Mouse (Mus musculus) megakaryocyte, embryonic 14.5 days (primary cell): Measurements from ENCODE around the gene Ccdc27. TPM values are rescaled to one million over a fixed set of nuclear protein-coding genes. Genes with fewer than 3 reads are reported as not detected.

Source experiments
- H3K27me3 ChIP-seq: replicated peaks from 2 replicates; pipeline ENCODE3; 2012; ENCODE audit warnings: inconsistent platforms
- H3K36me3 ChIP-seq: replicated peaks from 2 replicates; pipeline ENCODE3; 2012; ENCODE audit warnings: low read length, inconsistent platforms, mixed read lengths
- H3K4me1 ChIP-seq: 2 replicates; pipeline ENCODE4 v1.6.1; 2012; ENCODE audit warnings: inconsistent platforms
- H3K4me3 ChIP-seq: replicated peaks from 2 replicates; pipeline ENCODE3; 2012; ENCODE audit warnings: moderate library complexity, mild to moderate bottlenecking, inconsistent platforms
- H3K9me3 ChIP-seq: 2 replicates; pipeline ENCODE4 v1.6.1; 2012; ENCODE audit warnings: inconsistent platforms
- FLI1 ChIP-seq: IDR thresholded peaks from 2 replicates; pipeline ENCODE4 v1.6.1; 2012; ENCODE audit warnings: low read length, inconsistent platforms, mixed read lengths
- GATA1 ChIP-seq: IDR thresholded peaks from 3 replicates; pipeline ENCODE4 v1.6.1; 2012; ENCODE audit warnings: mixed read lengths, low read length, inconsistent platforms, borderline replicate concordance
- polyA plus RNA-seq: library from polyadenylated mRNA; stranded (reverse); fragments of >175 nt; gene quantifications from 2 replicates; pipeline ENCODE4 v1.2.3, GENCODE M21; 2012; ENCODE audit warnings: low replicate concordance; ENCODE audit not compliant: insufficient read depth

Gene Ccdc27
- not detected in 2 replicates for polyA plus RNA-seq

DNA sequence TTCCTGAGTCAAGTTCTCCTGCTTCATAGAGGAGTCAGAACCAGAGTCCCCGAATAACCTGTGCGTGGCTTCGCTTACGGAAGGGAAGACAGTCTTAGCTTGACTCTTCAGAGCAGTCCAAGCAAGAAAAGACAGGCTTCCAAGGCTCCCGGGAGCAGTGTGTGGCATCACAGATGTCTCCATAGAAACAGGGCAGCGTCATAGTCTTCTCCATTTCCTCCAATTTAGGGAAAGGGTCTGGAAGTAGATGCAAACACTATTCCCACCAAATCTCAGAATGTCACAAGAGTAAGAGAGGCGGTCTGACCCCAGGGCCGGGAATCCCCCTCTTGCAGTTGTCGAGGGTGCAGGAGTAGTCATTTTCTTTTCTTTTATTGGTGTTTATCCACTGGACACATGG, at the start of gene Ccdc27:
TSS of gene Ccdc27 (minus strand) at position 101 of the 400 bp plus-strand sequence.
- Histone ChIP-seq H3K36me3 (no peaks in the 10 kb centered on the region), H3K27me3 (peaks cover 30% of the 10 kb centered on the region), H3K4me1 (no peaks in the 10 kb centered on the region), H3K4me3 (no peak within 1 kb of the TSS), H3K9me3 (0 out of 2 replicates have a peak, but pooled peaks cover 5% of the 10 kb centered on the region)
- no peak for TF ChIP-seq FLI1
- no peak for TF ChIP-seq GATA1

DNA sequence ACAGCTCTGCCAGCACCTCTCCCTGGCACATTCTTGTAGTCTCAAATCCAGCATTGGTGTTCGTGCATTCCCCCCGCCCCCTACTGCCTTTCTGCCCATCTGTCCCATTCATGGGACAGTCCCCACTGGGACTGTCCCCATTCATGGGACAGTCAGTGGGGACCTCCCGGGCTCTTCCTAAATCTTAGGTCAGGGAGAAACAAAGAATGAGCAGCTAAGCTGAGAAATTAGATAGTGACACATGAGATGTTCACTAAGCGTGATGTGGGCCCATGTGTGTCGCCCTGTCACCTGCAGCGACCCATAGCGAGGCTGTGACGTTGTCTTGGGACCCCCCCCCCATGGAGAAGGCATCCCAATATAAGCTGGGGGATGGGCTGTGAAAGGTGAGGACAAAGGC, 48.9 kb upstream of the Ccdc27 start:
- H3K4me1 ChIP-seq = peaks cover 4% of the 10 kb centered on the region; the same call in 1 of the 2 replicates
- peaks cover 59% of the 10 kb centered on the region for H3K27me3 ChIP-seq
- no peak overlapping the region for H3K4me3 ChIP-seq
- no peaks in the 10 kb centered on the region for H3K9me3 ChIP-seq
- TF ChIP-seq FLI1 (no peak), GATA1 (no peak)
- H3K36me3 ChIP-seq = no peaks in the 10 kb centered on the region

DNA sequence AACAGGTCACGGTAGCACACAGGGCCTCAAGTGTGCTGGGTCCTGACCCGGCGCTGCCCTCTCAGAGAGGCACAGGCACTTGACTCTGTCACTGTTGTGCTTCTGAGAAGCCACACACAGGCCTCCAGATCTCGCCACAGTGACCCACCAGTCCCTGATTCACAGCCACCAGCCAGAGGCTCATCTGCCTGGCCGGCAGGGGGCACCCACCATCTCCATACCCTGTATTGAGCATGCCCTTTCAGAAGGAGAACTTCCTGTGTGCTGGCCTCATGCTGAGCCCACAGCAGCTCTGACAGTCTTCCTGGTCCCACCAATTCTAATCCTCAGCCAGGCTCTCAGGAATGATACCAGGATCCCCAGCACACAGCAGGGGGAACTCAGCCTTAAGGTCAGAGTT, 46.7 kb upstream of the Ccdc27 start:
- H3K27me3 ChIP-seq = peaks cover 45% of the 10 kb centered on the region
- no peak for TF ChIP-seq GATA1
- TF ChIP-seq FLI1 = no peak
- peaks cover 4% of the 10 kb centered on the region; the same call in 1 of the 2 replicates for H3K4me1 ChIP-seq
- no peaks in the 10 kb centered on the region for H3K9me3 ChIP-seq
- no peak overlapping the region for H3K4me3 ChIP-seq
- no peaks in the 10 kb centered on the region for H3K36me3 ChIP-seq

DNA sequence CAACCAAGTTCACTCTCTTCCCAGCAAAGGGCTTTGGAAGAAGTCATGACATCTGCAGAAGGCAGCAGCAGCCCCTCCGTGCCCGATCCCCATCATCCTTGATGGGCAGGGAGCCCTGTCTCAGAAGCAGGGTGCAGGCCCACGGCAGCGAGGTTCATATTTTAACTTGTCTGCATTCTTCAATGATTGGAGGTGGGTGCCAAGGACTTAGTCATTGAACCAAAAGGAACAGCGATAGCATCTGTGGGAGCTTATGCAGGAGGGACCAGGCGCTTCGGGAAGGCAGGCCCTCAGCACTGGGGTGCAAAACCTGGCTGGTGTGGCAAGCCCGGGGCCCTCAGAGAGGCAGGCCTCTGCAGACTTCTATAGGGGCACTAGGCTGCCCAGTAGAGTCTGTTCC, 44.0 kb upstream of the Ccdc27 start:
- peaks cover 8% of the 10 kb centered on the region for H3K9me3 ChIP-seq
- H3K36me3 ChIP-seq = no peaks in the 10 kb centered on the region
- H3K27me3 ChIP-seq = peaks cover 55% of the 10 kb centered on the region
- no peak overlapping the region for H3K4me3 ChIP-seq
- TF ChIP-seq GATA1 (no peak), FLI1 (no peak)
- peaks cover 4% of the 10 kb centered on the region; the same call in 1 of the 2 replicates for H3K4me1 ChIP-seq

DNA sequence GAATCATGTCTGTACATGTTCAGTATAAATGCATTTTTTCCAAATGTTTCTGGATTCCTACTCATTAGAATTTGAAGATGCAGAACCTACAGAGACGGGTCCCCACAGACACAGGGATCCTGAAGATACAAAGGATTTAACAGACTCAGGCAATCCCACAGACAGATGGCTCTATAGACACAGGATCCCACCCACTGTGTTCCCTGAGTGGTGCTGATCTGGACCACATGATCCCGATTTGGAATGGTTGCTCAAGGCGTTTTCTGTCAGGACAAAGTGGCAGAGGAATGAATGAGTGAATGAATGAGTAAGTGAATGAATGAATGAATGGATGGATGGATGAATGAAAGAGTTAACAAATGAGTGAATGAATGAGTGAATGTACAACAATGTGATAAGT, 43.4 kb upstream of the Ccdc27 start:
- peaks cover 58% of the 10 kb centered on the region for H3K27me3 ChIP-seq
- TF ChIP-seq FLI1 (no peak), GATA1 (no peak)
- H3K4me1 ChIP-seq = peaks cover 8% of the 10 kb centered on the region; the same call in 1 of the 2 replicates
- H3K9me3 ChIP-seq = peaks cover 8% of the 10 kb centered on the region
- no peak overlapping the region for H3K4me3 ChIP-seq
- no peaks in the 10 kb centered on the region for H3K36me3 ChIP-seq

DNA sequence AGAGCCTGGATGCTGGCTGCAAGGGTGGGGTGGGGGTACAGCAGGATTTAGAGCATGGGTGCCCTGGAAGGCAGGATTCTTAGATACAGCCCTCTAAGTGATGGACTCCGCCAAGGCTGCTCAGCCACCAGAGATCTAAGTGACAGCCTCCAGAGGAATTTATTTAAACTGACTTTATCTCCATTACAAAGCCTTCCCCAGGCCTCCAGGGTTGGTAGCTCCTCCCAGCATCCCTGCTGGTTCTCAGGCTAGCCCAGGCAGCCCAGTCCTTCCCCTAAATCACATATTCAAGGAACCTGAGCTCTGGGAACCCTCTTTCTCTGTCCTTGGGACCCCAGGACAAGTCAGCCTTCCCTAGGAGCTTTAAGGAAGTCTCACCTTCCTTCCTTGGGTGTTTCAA, 39.5 kb upstream of the Ccdc27 start:
- Histone ChIP-seq H3K9me3 (peaks cover 8% of the 10 kb centered on the region), H3K4me1 (peaks cover 3% of the 10 kb centered on the region; the same call in 1 of the 2 replicates), H3K36me3 (no peaks in the 10 kb centered on the region), H3K27me3 (peaks cover 64% of the 10 kb centered on the region), H3K4me3 (no peak overlapping the region)
- TF ChIP-seq FLI1 = no peak
- no peak for TF ChIP-seq GATA1

DNA sequence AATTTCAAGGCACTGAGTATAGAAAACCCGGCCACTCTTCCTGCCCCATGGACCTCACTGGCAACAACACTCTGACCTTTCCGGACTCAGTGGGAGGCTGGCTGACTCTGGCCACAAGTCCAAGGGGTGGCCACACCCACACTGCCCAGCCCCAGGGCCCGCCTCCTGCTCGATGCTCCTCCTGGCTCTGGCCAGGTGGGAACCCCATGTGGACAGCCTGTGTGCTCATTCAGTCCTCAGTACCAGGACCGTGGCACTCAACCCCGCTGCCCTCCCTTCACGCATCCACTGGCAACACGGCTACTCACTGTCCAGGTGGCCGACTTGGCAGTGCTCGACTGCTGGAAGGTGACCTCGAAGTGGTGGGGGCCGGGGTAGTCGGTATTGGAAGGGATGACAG, 38.5 kb upstream of the Ccdc27 start:
- Histone ChIP-seq H3K4me3 (no peak overlapping the region), H3K27me3 (peaks cover 70% of the 10 kb centered on the region), H3K36me3 (no peaks in the 10 kb centered on the region), H3K4me1 (peaks cover 3% of the 10 kb centered on the region; the same call in 1 of the 2 replicates), H3K9me3 (peaks cover 8% of the 10 kb centered on the region)
- TF ChIP-seq GATA1 (no peak), FLI1 (no peak)

DNA sequence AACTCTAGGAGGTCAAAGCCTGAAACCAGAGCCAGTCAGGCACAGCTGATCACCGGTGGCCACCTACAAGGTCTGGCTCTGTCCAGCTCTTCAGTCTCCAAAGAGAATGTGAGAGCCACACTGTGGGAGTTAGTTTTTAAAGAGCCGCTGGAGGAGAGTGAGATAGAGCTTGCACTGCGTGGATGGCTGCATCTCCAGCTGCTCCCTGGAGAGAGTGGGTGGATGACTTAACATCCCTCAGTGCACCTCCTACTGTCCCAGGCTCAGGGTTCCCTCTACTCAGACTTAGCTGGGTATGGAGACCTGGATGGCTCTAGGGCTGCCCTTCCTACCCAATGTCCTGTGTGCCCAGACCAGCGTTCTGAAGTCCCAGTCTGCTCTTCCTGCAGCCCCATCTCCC, 37.7 kb upstream of the Ccdc27 start:
- TF ChIP-seq GATA1 (no peak), FLI1 (no peak)
- Histone ChIP-seq H3K36me3 (no peaks in the 10 kb centered on the region), H3K27me3 (peaks cover 72% of the 10 kb centered on the region), H3K9me3 (peaks cover 8% of the 10 kb centered on the region), H3K4me3 (no peak overlapping the region), H3K4me1 (peaks cover 3% of the 10 kb centered on the region; the same call in 1 of the 2 replicates)

DNA sequence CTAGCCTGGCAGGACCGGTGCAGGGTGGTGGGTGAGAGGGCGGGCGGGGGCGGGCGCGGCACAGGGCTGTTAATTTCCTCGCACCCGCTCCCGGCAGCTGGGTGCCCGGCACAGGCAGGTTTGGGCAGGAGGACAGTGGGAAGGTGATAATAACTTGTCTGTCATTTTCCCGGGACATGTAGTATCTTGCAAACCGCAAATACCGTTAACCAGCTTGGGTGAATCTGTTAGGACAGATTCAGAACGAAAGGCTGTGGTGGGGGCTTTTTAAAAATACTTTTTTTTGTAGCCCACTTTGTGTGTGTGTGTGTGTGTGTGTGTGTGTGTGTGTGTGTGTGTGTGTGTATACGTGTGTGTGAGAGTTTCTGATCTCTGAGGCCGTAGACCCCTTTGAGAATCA, 29.5 kb upstream of the Ccdc27 start:
- H3K27me3 ChIP-seq = peaks cover 68% of the 10 kb centered on the region
- H3K4me3 ChIP-seq = no peak overlapping the region
- no peaks in the 10 kb centered on the region for H3K36me3 ChIP-seq
- no peaks in the 10 kb centered on the region for H3K4me1 ChIP-seq
- no peaks in the 10 kb centered on the region for H3K9me3 ChIP-seq
- no peak for TF ChIP-seq FLI1
- TF ChIP-seq GATA1 = no peak

DNA sequence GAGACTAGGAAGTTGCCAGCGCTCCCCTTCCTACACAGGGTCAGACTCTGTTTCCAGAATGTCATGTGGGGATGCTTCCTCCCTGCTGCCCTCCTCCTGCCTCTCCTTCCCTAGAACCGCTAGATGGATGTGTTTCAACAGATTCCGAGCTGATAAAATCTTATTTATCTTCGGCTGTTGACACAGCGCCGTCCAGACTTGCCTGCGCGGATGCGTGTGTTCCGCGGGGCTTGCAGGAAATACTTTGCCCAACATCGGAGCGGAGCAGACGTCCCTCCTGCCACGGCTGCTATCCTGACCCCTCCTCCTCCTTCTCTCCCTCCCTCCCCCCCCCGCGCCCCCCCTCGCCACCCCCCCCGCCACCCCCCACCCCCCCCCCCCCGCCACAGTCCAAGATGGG, 29.0 kb upstream of the Ccdc27 start:
- no peaks in the 10 kb centered on the region for H3K36me3 ChIP-seq
- TF ChIP-seq FLI1 (no peak), GATA1 (no peak)
- H3K27me3 ChIP-seq = peaks cover 68% of the 10 kb centered on the region
- H3K4me1 ChIP-seq = no peaks in the 10 kb centered on the region
- no peak overlapping the region for H3K4me3 ChIP-seq
- H3K9me3 ChIP-seq = no peaks in the 10 kb centered on the region

DNA sequence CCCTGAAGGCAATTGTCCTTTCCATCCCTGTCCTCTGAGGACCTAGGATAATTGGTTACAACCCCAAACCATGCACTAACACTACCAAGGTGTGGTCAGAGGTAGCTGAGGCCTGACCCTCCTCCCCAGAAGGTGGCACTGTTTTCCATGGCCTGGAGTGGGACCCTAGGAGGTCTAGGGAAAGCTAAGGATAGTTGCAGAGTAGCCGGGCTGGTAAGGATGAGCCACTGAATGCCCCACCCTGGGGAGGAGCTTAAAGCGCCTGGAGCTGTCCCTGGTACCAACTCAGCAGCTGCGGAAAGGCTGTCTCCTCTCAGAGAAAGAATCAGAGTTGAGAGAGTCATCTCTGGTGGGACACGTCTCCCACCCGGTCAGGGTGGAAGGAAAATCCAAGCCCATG, 28.4 kb upstream of the Ccdc27 start:
- Histone ChIP-seq H3K4me3 (no peak overlapping the region), H3K27me3 (peaks cover 68% of the 10 kb centered on the region), H3K9me3 (no peaks in the 10 kb centered on the region), H3K36me3 (no peaks in the 10 kb centered on the region), H3K4me1 (no peaks in the 10 kb centered on the region)
- TF ChIP-seq GATA1 (no peak), FLI1 (no peak)
